Mouse (Mus musculus) midbrain, embryonic 13.5 days (tissue): ENCODE data around the gene Txnrd1. TPM values are rescaled to one million over a fixed set of nuclear protein-coding genes. Genes with fewer than 3 reads are reported as not detected.
A peak's percentile ranks its signal among the peaks of the same experiment; 100 is the strongest.

Experiments used
- ATAC-seq: fragments of 200-750 bp; cut with Nextera tagmentation; 2 replicates; pipeline ENCODE4 v1.8.0; 2017; ENCODE audit warnings: mild to moderate bottlenecking, moderate TSS enrichment, moderate library complexity
- H3K27ac ChIP-seq: fragments of 300-500 bp; sonication (generic); 2 replicates; pipeline ENCODE4 v1.5.1; 2015; ENCODE audit warnings: inconsistent platforms, mild to moderate bottlenecking, moderate library complexity
- H3K27me3 ChIP-seq: fragments of 300-500 bp; sonication (generic); 2 replicates; pipeline ENCODE4 v1.6.1; 2015; ENCODE audit warnings: mild to moderate bottlenecking, inconsistent platforms
- H3K36me3 ChIP-seq: fragments of 300-500 bp; sonication (generic); 2 replicates; pipeline ENCODE4 v1.6.1; 2015; ENCODE audit warnings: mild to moderate bottlenecking, inconsistent platforms
- H3K4me1 ChIP-seq: fragments of 300-500 bp; sonication (generic); replicated peaks from 2 replicates; pipeline ENCODE4 v1.6.1; 2015; ENCODE audit warnings: inconsistent platforms
- H3K4me2 ChIP-seq: fragments of 300-500 bp; sonication (generic); replicated peaks from 2 replicates; pipeline ENCODE4 v1.6.1; 2015; ENCODE audit warnings: moderate library complexity, mild to moderate bottlenecking, inconsistent platforms
- H3K4me3 ChIP-seq: fragments of 300-500 bp; sonication (generic); replicated peaks from 2 replicates; pipeline ENCODE4 v1.5.1; 2015; ENCODE audit warnings: mild to moderate bottlenecking, inconsistent platforms
- H3K9ac ChIP-seq: fragments of 300-500 bp; sonication (generic); replicated peaks from 2 replicates; pipeline ENCODE4 v1.6.1; 2015; ENCODE audit warnings: mild to moderate bottlenecking, inconsistent platforms
- H3K9me3 ChIP-seq: fragments of 300-500 bp; sonication (generic); 2 replicates; pipeline ENCODE4 v1.6.1; 2016; ENCODE audit warnings: mild to moderate bottlenecking, inconsistent platforms
- WGBS: fragments of 180-500 bp; shearing (Covaris S2); methylation state at CpG from one replicate; pipeline ENCODE4 v1.1.7; 2015; 5-methylcytosine and 5-hydroxymethylcytosine counted together
- polyA plus RNA-seq: library from polyadenylated mRNA; unstranded; fragments of >200 nt; fragmentation: Nextera tagmentation; extraction: Ambion mirVana; gene quantifications from 2 replicates; pipeline ENCODE4 v1.2.1, GENCODE M21; 2015

The Txnrd1 gene
- polyA plus RNA-seq, 1 experiment from 2014 or later = 133 TPM

DNA sequence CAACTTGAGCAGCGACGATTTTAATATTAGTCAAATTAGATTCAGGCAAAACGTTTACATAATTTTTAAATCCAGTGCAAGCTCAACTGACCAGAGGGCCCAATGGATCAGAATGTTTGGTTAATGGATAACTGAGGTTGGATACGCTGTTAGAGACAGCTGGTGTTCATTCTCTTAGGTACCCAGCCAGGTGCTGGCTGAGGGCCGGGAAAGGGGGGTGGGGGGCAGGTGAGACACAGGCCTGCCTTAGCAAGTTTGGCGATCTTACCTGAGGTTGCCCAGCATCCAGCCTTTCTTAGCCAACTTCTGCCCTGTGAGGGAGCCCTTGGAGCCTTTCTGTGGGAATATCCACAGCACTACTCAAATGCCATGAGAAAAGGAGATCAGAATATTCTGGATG is 28.6 kb upstream of the Txnrd1 start:
- H3K9ac ChIP-seq = no peak overlapping the region
- no peaks in the 10 kb centered on the region for H3K36me3 ChIP-seq
- H3K27me3 ChIP-seq = no peaks in the 10 kb centered on the region
- H3K4me1 ChIP-seq = peaks cover 11% of the 10 kb centered on the region
- no peak overlapping the region for H3K4me2 ChIP-seq
- WGBS = 88% methylated on average over 6 of the region's 6 CpGs
- H3K9me3 ChIP-seq = no peaks in the 10 kb centered on the region
- no peak for ATAC-seq
- no peak overlapping the region for H3K4me3 ChIP-seq
- H3K27ac ChIP-seq = no peak overlapping the region

DNA sequence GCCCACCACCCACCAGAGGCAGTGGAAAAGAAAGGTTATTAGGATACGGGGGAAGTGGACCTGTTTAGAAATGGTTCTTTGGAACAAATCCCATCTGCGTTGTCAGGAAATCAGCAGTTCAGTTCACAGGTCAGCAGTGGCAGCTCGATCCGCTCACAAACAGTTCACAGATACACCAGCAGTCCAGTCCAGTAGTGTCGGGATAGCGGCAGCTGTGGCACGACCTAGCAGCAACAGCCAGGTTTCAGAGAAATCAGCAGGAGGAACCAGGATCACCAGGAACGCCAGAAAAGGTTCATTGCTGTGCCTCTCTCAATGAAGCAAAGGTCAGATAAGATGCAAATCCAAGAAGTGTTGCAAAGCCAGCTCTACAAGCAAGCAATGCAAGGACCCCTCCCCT is 27.3 kb upstream of the Txnrd1 start:
- no peak overlapping the region for H3K4me3 ChIP-seq
- 84% methylated on average over 8 of the region's 8 CpGs for WGBS
- no peaks in the 10 kb centered on the region for H3K27me3 ChIP-seq
- ATAC-seq = no peak
- H3K4me2 ChIP-seq = no peak overlapping the region
- no peaks in the 10 kb centered on the region for H3K36me3 ChIP-seq
- no peaks in the 10 kb centered on the region for H3K9me3 ChIP-seq
- H3K9ac ChIP-seq = no peak overlapping the region
- H3K4me1 ChIP-seq = peaks cover 11% of the 10 kb centered on the region
- no peak overlapping the region for H3K27ac ChIP-seq

DNA sequence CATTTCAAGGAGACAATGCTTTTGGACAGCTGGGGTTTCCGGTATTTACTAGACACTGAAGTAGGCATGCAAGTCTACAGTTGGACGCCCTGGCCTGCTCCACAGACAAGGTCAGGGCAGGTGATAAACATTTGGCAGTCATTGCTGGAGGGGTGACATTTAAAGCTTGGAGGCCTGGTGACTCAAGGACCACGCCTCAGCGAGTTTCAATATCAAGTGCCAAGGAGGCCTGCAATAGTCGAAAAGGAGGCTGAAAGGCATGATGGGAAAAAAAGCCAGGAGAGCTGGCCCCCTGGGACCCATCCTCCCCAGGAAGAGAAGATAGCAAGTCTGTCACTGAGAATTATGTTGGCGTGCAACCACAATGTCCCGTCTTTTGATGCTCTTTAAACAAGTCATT is 26.5 kb upstream of the Txnrd1 start:
- no peak overlapping the region for H3K27ac ChIP-seq
- H3K4me2 ChIP-seq = no peak overlapping the region
- no peak overlapping the region for H3K9ac ChIP-seq
- no peaks in the 10 kb centered on the region for H3K36me3 ChIP-seq
- ATAC-seq = no peak
- H3K27me3 ChIP-seq = no peaks in the 10 kb centered on the region
- no peak overlapping the region for H3K4me3 ChIP-seq
- peaks cover 11% of the 10 kb centered on the region for H3K4me1 ChIP-seq
- no peaks in the 10 kb centered on the region for H3K9me3 ChIP-seq
- WGBS = 81% methylated on average over 7 of the region's 7 CpGs

DNA sequence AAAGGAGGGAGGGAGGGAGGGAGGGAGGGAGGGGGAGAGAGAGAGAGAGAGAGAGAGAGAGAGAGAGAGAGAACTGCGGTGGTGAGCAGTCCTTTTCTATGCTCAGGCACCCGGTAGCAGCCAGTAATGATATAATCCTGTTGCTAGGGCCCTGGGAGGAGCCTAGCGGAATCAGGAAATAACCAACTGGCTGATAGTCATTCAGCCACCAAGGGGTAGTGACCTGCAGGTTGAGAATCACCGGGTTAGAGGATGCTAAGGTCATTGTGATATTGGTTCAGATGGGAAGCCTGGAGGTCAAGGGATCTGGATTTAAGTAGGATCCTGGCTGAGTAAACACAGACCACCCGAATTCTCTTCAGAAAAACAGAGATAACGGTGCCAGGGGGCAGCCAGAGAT is 25.6 kb upstream of the Txnrd1 start:
- Histone ChIP-seq H3K9me3 (no peaks in the 10 kb centered on the region), H3K36me3 (no peaks in the 10 kb centered on the region), H3K9ac (no peak overlapping the region), H3K4me1 (peaks cover 11% of the 10 kb centered on the region), H3K4me2 (no peak overlapping the region), H3K27ac (no peak overlapping the region), H3K4me3 (no peak overlapping the region), H3K27me3 (no peaks in the 10 kb centered on the region)
- ATAC-seq = no peak
- WGBS = 49% methylated on average over 6 of the region's 6 CpGs

DNA sequence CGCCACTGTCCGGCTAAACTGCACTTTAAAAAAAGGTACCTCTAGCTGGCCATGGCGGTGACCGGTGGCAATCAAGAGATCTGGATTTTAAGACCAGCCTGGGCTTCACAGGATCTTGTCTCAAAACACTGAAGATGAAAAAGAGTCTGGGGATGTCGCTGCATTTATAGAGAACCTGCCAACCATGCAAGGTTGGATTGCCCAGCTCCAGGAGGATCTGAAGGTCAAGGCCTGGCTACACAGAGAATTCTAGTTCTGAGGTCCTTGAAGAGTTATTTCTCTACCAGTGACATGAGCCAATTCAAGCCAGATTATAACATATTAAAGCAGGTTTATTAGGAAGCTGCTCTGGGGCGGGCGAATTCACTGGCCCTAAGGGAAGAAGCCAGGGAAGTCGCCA is 24.9 kb upstream of the Txnrd1 start:
- WGBS = 72% methylated on average over 8 of the region's 8 CpGs
- H3K4me3 ChIP-seq = no peak overlapping the region
- peaks cover 11% of the 10 kb centered on the region for H3K4me1 ChIP-seq

DNA sequence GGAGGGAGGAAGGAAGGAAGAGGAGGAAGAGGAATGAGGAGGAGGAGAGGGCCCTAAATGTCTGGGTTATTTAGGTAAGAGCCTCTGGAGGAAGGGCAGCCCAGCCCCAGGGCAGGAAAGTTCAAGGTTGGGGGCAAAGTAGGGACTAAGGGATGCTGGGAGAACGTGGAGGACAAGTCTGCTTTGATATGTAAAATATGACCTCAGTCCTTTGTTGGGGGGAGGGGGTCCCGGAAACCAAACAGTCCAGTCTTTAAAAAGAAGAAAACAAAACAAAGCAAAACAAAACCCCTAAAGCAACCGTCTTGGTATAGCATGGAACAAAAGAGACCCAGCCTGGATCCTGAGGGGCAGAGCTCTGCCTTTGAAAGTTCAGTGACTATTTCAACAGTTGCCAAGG is 24.4 kb upstream of the Txnrd1 start:
- no peak overlapping the region for H3K9ac ChIP-seq
- ATAC-seq = no peak
- H3K27me3 ChIP-seq = no peaks in the 10 kb centered on the region
- H3K36me3 ChIP-seq = no peaks in the 10 kb centered on the region
- WGBS = 3% methylated on average over 3 of the region's 3 CpGs
- no peaks in the 10 kb centered on the region for H3K9me3 ChIP-seq
- no peak overlapping the region for H3K4me2 ChIP-seq
- no peak overlapping the region for H3K27ac ChIP-seq
- no peak overlapping the region for H3K4me3 ChIP-seq
- H3K4me1 ChIP-seq = peaks cover 11% of the 10 kb centered on the region

More for the DNA sequence above, 24.9 kb upstream of the Txnrd1 start:
- no peaks in the 10 kb centered on the region for H3K9me3 ChIP-seq
- no peak overlapping the region for H3K27ac ChIP-seq
- H3K27me3 ChIP-seq = no peaks in the 10 kb centered on the region
- no peak overlapping the region for H3K4me2 ChIP-seq
- ATAC-seq = no peak
- no peak overlapping the region for H3K9ac ChIP-seq
- no peaks in the 10 kb centered on the region for H3K36me3 ChIP-seq

DNA sequence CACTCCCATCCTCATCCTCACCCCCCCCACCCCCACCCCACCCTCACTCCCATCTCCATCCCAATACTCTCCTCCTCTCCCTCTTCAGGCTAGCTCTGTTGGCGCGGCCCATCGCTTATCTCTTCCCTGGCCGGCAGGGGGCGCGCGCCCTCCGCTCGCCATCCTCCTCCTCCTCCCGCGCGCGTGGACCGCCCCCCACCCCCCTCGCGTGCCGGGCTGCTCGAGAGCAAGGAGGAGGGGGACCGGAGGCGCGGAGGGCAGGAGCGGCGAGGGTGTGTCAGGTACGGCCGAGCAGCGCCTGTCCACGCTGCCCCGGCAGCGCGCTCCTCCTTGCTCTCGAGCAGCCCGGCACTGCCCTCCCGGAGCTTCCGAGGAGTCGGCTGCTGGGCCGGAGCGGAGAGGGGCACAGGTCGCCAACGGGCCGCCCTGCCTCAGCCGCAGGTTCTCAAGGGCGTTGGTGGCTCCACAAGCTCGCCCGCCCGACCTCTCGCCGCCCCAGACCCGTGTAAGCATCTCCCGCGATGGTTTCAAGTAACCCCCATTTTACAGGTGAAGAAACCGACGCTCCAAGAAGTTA is 21.8 kb upstream of the Txnrd1 start:
- peak; percentile 90 for ATAC-seq
- WGBS = 10% methylated on average over 25 of the region's 52 CpGs
- H3K9ac ChIP-seq = peak overlapping the region; percentile 65
- H3K9me3 ChIP-seq = no peaks in the 10 kb centered on the region
- H3K4me2 ChIP-seq = peak overlapping the region; percentile 62
- peaks cover 11% of the 10 kb centered on the region for H3K4me1 ChIP-seq
- H3K4me3 ChIP-seq = peak overlapping the region; percentile 50
- H3K36me3 ChIP-seq = no peaks in the 10 kb centered on the region
- H3K27ac ChIP-seq = no peak overlapping the region
- no peaks in the 10 kb centered on the region for H3K27me3 ChIP-seq

DNA sequence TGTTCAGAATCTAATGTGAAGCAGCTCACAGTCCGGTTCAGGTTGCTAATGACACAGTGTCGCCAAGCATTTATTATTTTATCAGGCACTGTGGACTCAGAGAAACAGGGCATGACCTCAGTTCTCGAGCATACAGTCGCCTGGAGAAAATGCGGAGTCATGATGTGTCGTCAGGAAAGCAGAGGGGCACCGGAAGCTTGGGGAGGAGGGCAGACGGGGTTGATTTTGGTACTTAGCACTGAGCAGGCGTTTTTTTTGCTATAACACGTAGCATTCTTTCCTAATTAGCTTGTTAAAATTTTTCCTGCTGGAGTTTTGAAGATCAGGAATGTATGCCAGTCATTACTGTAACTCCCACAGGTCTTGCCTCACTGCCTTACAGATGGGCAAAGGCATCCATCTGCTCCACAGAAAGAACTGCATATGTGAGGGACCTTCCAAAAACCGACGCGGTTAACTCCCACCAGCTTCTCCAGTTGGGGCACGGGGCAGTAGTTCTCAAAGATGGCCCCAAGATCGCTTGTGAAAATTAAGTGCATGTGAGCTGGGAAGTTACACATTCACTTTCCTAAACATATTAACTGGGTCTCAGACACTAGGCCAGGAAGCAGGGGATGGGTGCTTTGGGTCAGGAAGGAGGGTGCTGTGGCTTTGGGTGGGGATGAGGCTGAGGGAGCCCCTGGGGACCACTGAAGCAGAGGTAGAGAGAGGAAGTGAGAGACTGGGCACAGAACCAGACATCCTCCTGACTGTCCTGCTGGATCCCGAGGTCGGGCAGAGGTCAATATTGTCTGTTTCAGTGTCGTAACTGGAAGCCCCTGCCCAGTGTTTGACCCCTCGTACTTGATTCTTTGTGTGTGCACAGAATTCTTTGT is 19.4 kb upstream of the Txnrd1 start:
- no peak overlapping the region for H3K27ac ChIP-seq

DNA sequence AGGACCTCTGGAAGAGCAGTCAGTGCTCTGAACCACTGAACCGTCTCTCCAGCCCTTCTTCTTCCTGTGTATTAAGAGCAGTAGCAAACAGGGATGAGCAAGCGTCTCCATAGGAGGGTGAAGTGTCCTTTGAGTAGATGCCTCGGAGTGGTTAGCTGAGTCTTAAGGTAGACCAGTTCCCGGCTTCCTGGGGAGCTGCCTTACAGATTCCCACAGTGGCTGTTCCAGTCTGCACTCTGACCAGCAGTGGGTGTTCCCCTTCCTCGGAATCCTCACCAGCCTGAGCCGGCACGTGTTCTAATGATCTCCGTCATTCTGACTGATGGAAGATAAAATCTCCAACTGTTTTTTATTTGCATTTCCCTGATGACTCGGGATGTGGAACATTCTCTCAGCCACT is 17.3 kb upstream of the Txnrd1 start:
- H3K27me3 ChIP-seq = no peaks in the 10 kb centered on the region
- no peak overlapping the region for H3K27ac ChIP-seq
- H3K4me3 ChIP-seq = no peak overlapping the region
- no peaks in the 10 kb centered on the region for H3K9me3 ChIP-seq
- WGBS = 80% methylated on average over 9 of the region's 9 CpGs
- no peak for ATAC-seq
- H3K36me3 ChIP-seq = no peaks in the 10 kb centered on the region
- H3K4me1 ChIP-seq = no peaks in the 10 kb centered on the region
- H3K9ac ChIP-seq = no peak overlapping the region
- H3K4me2 ChIP-seq = no peak overlapping the region

More for the DNA sequence above, 19.4 kb upstream of the Txnrd1 start:
- Histone ChIP-seq H3K36me3 (no peaks in the 10 kb centered on the region), H3K27me3 (no peaks in the 10 kb centered on the region), H3K4me3 (no peak overlapping the region), H3K9ac (no peak overlapping the region), H3K4me1 (peaks cover 4% of the 10 kb centered on the region), H3K9me3 (no peaks in the 10 kb centered on the region), H3K4me2 (no peak overlapping the region)
- ATAC-seq = no peak
- WGBS = 67% methylated on average over 19 of the region's 19 CpGs

DNA sequence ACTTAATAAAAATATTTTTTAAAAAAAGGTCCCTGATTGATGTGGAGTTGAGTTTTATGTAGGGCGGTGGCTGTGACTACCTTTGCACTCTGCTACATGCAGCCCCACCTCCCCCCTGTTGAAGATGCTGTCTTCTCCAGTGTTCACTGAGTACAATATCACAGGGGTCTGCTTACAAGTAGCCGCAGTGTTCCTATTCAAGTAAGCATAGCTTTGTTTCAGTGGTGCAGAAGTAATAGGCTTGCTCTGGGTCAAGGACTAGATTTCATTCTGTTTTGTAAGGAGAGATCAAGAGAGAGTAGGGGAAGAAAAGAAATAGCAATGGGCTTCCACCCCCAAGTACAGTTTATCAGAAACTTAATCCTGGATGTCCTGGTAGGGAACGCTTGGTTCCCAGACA is 16.2 kb upstream of the Txnrd1 start:
- Histone ChIP-seq H3K4me1 (no peaks in the 10 kb centered on the region), H3K4me3 (no peak overlapping the region), H3K36me3 (no peaks in the 10 kb centered on the region), H3K9me3 (no peaks in the 10 kb centered on the region), H3K27ac (no peak overlapping the region), H3K9ac (no peak overlapping the region), H3K27me3 (no peaks in the 10 kb centered on the region), H3K4me2 (no peak overlapping the region)
- WGBS = 61% methylated on average over 3 of the region's 3 CpGs
- ATAC-seq = no peak

DNA sequence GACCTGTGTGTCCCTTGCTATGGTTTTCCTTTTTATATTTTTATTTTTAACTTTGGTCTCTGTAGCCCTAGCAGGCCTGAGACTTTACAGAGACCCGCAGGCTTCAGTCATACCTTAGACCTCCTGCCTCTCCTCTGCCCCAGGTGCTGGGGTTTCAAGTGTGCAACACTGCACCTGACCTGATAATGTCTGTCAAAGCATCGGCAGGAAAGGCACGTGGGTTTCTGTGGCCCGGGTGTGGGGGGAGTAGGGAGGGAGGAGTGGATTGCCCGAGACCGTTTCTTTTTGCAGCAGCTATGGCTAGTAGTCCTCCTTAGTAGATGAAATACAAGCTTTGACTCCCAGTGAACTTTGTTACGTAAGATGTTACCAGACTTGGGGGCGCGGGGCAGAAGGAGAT is 15.8 kb upstream of the Txnrd1 start:
- Histone ChIP-seq H3K27ac (no peak overlapping the region), H3K27me3 (no peaks in the 10 kb centered on the region), H3K9me3 (no peaks in the 10 kb centered on the region), H3K4me3 (no peak overlapping the region), H3K4me1 (no peaks in the 10 kb centered on the region), H3K4me2 (no peak overlapping the region), H3K36me3 (no peaks in the 10 kb centered on the region), H3K9ac (no peak overlapping the region)
- ATAC-seq = no peak
- WGBS = 67% methylated on average over 9 of the region's 9 CpGs

DNA sequence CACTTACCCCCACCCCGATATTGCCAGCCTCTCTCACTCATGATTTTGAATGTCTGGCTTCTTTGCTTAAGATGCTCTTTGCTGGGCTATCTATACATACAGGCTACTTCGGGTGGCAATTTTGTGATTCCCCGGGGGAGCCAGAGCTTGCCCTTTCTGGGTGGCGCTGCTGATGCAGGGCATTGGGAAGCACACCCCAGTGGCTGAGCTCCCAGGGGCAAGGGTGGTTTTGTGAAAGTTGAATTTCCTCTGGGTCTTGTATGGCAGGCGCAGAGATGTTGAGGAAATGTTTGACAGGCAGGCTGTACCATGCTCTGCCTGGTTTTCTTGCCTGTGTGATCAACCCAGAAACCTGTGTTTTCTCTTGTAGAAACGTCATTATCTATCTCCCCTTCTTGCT is 15.1 kb upstream of the Txnrd1 start:
- WGBS = 81% methylated on average over 6 of the region's 6 CpGs
- H3K9ac ChIP-seq = no peak overlapping the region
- no peaks in the 10 kb centered on the region for H3K9me3 ChIP-seq
- H3K27me3 ChIP-seq = no peaks in the 10 kb centered on the region
- no peak overlapping the region for H3K4me2 ChIP-seq
- H3K4me3 ChIP-seq = no peak overlapping the region
- no peak overlapping the region for H3K27ac ChIP-seq
- H3K4me1 ChIP-seq = no peaks in the 10 kb centered on the region
- no peak for ATAC-seq
- H3K36me3 ChIP-seq = no peaks in the 10 kb centered on the region
